Mouse (Mus musculus): ENCODE measurements around the gene Gpc2. TPM values are rescaled to one million over a fixed set of nuclear protein-coding genes. Genes with fewer than 3 reads are reported as not detected.

Gpc2 gene
- 20.1 and 24.6 TPM in 2 replicates for polyA plus RNA-seq (2015; fragmentation: Nextera tagmentation; extraction: Ambion mirVana)

GRCm38 (mm10) chr5:138279585-138280424 lies at the start of gene Gpc2, which contains the start of the genes Gm43720 and Stag3:
Gpc2 (minus strand) TSS chr5:138280005.
Gm43720 (minus strand) TSS chr5:138279958.
Stag3 (plus strand) TSS chr5:138280240.

GRCm38 (mm10) chr5:138272409-138272923 lies 7.3 kb downstream of the Gpc2 start, which contains the start of gene Gal3st4:
Gal3st4 (minus strand) TSS chr5:138272840.

GRCm38 (mm10) chr5:138263260-138264206 lies 16.3 kb downstream of the Gpc2 start, which contains the start of gene BC037034:
BC037034 (minus strand) TSS chr5:138264033.

GRCm38 (mm10) chr5:138255353-138256093 lies 24.3 kb downstream of the Gpc2 start, which contains the start of gene Lamtor4:
Lamtor4 (plus strand) TSS chr5:138255482.

GRCm38 (mm10) chr5:138225700-138226099 lies 54.1 kb downstream of the Gpc2 start, which contains the start of gene Nxpe5:
Nxpe5 (plus strand) TSS chr5:138225898.

Other genes starting within 250 kb of the Gpc2 start
- gene Smok3c, start 226.8 kb downstream of the Gpc2 start, polyA plus RNA-seq (2015; fragmentation: Nextera tagmentation; extraction: Ambion mirVana), result not detected in 2 replicates
- gene Zkscan1, start 194.9 kb downstream of the Gpc2 start, polyA plus RNA-seq (2015; fragmentation: Nextera tagmentation; extraction: Ambion mirVana), result 11.5 and 12.2 TPM in 2 replicates
- gene Zscan21, start 163.1 kb downstream of the Gpc2 start, polyA plus RNA-seq (2015; fragmentation: Nextera tagmentation; extraction: Ambion mirVana), result 44.6 and 50.0 TPM in 2 replicates
- 13.4 and 14.7 TPM in 2 replicates for gene Zfp113, start 124.3 kb downstream of the Gpc2 start, polyA plus RNA-seq (2015; fragmentation: Nextera tagmentation; extraction: Ambion mirVana)
- 286 and 325 TPM in 2 replicates for gene Cops6, start 118.9 kb downstream of the Gpc2 start, polyA plus RNA-seq (2015; fragmentation: Nextera tagmentation; extraction: Ambion mirVana)
- gene Ap4m1, start 108.0 kb downstream of the Gpc2 start, polyA plus RNA-seq (2015; fragmentation: Nextera tagmentation; extraction: Ambion mirVana), result 13.9 and 15.4 TPM in 2 replicates
- 31.9 and 36.3 TPM in 2 replicates for gene Mcm7, start 107.6 kb downstream of the Gpc2 start, polyA plus RNA-seq (2015; fragmentation: Nextera tagmentation; extraction: Ambion mirVana)
- 37.5 and 48.1 TPM in 2 replicates for gene Taf6, start 92.6 kb downstream of the Gpc2 start, polyA plus RNA-seq (2015; fragmentation: Nextera tagmentation; extraction: Ambion mirVana)
- gene Cnpy4, start 92.5 kb downstream of the Gpc2 start, polyA plus RNA-seq (2015; fragmentation: Nextera tagmentation; extraction: Ambion mirVana), result 20.7 and 23.5 TPM in 2 replicates
- 11.7 and 12.8 TPM in 2 replicates for gene Mblac1, start 85.7 kb downstream of the Gpc2 start, polyA plus RNA-seq (2015; fragmentation: Nextera tagmentation; extraction: Ambion mirVana)
- not detected in 2 replicates for gene Nxpe5, start 54.1 kb downstream of the Gpc2 start, polyA plus RNA-seq (2015; fragmentation: Nextera tagmentation; extraction: Ambion mirVana)
- gene Lamtor4, start 24.5 kb downstream of the Gpc2 start, polyA plus RNA-seq (2015; fragmentation: Nextera tagmentation; extraction: Ambion mirVana), result 130 and 140 TPM in 2 replicates
- gene BC037034, start 16.0 kb downstream of the Gpc2 start, polyA plus RNA-seq (2015; fragmentation: Nextera tagmentation; extraction: Ambion mirVana), result 22.4 and 23.7 TPM in 2 replicates
- 3.7 and 4.4 TPM in 2 replicates for gene Gal3st4, start 7.2 kb downstream of the Gpc2 start, polyA plus RNA-seq (2015; fragmentation: Nextera tagmentation; extraction: Ambion mirVana)
- 0.05 and 0.21 TPM in 2 replicates for gene Gm43720, start within 50 bp of the Gpc2 start, polyA plus RNA-seq (2015; fragmentation: Nextera tagmentation; extraction: Ambion mirVana)
- gene Stag3, start 235 bp upstream of the Gpc2 start, polyA plus RNA-seq (2015; fragmentation: Nextera tagmentation; extraction: Ambion mirVana), result 8.2 and 13.0 TPM in 2 replicates
- not detected in 2 replicates for gene Pvrig, start 62.0 kb upstream of the Gpc2 start, polyA plus RNA-seq (2015; fragmentation: Nextera tagmentation; extraction: Ambion mirVana)
- gene Zfp157, start 161.5 kb upstream of the Gpc2 start, polyA plus RNA-seq (2015; fragmentation: Nextera tagmentation; extraction: Ambion mirVana), result 38.8 and 42.6 TPM in 2 replicates